Mouse (Mus musculus) kidney, adult 2 months (tissue): Measurements from ENCODE around the gene 9030612E09Rik.

Source experiments
- CTCF ChIP-seq: fragments of 200-500 bp; conservative IDR thresholded peaks from 2 replicates; pipeline ENCODE4 v1.5.1; 2011; ENCODE audit warnings: low read depth, mild to moderate bottlenecking, control low read depth, low read length, moderate library complexity, mixed read lengths; ENCODE audit not compliant: insufficient read depth, insufficient read length
- POLR2A ChIP-seq: fragments of 200-500 bp; IDR thresholded peaks from one replicate; pipeline ENCODE4 v1.6.1; 2011; ENCODE audit warnings: low read depth, low read length, control low read depth

GRCm38 (mm10) chr10:43173141-43173827, 1.2 kb upstream of the 9030612E09Rik start:
- TF ChIP-seq CTCF = no peak
- TF ChIP-seq POLR2A = no peak
